Mouse (Mus musculus) liver (tissue): ENCODE measurements around the gene Defb36.
A peak's percentile ranks its signal among the peaks of the same experiment; 100 is the strongest.

Experiments
- DNase-seq: peaks from one replicate; pipeline ENCODE4 v3.0.0-alpha.2; 2020; ENCODE audit warnings: mixed read lengths

Defb36 gene

DNA sequence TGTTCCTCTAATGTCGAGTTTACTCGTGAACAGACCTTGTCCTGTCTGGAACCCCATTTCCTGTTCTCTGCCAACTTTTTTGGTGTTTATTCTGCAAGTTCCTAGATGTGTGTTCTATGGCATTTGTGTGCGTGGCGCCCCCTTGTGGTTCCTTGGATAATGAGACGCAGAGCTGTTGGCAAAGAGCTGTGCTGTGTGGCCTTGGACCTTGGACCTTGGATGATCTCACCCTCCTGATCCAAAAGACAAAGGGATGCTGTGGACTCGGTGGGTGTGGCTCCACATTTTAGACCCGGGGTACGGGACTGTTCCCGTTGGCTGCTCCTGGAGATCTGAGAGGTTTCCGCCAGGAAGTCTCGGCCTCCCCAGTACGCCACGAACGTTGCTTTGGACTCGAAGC lies at the start of gene Defb36:
Gene Defb36, plus strand, starts transcription at position 271 of the 400 bp plus-strand sequence.
- DNase-seq: peak; percentile 19

DNA sequence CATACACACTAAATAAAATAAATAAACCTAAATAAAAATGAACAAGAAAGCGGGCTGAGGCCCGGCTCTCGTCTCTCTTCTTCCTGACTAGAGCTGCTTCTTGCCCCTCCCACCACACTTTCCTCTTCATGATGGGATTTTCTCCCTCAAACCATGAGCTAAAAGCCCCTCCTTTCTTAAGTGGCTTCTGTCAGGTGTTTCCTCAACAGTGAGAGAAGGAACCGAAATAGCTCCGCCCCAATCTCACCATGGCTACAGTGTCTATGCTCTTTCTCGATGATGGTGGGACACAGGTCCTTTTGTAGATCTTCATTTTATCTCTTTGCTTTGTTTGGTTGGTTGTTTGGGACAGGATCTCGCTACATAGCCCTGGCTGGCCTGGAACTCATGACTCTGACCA lies 47.5 kb upstream of the Defb36 start:
- DNase-seq: no peak

DNA sequence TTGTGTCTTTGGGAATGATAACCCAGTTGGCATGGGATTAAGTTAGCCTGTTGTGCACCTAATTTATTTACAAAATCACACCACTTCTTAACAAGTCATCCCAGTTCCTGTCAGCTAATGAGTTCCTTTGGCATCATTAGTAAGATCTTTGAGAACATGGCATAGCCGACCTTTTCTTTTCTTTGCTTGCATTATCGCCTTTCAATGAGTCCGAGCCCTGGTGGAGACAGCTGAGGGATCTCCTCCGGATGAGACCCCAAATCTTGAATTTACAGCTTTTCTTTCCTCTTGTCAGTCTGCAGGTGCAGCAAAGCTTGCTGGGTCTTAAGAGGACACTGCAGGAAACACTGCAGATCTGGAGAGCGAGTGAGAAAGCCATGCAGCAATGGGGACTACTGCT lies 35.1 kb upstream of the Defb36 start, which contains the start of gene Gm17416:
Gene Gm17416, plus strand, starts transcription at position 301 of the 400 bp plus-strand sequence.
- DNase-seq: no peak

DNA sequence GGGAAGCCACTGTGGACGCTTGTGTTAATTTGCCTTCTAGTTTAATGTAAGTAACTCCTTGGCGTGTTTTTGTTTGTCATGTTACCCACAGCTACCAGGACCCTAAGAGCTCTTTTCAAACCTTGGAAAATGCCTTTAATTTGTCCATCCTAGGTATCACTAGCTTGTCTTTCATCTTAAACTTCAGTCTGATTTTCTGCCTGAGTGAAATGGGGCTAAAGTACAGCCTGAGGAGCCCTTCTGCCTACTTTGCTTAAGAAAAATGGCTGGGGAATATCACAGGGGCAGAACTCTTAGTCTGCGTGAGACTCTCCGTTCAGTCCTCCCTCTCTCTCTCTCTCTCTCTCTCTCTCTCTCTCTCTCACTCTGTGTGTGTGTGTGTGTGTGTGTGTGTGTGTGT lies 34.2 kb upstream of the Defb36 start:
- DNase-seq: no peak

DNA sequence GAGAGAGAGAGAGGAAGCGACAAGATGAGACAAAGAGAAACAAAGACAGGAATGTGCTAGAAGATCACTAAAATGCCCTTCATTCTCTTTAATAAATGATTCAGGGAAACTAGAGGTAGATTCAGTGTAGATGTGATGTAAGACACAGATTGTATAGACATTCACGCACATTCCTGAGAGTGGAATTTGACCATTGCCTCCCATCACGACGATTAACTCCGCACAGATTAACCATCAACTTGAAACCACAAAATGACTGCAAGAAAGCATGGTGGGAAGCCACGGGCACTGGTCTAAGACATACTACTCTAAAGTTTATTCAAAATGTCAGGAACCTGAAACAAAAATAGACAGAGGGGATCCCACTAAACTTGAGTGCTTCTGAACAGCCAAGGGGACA lies 33.8 kb upstream of the Defb36 start:
- DNase-seq: no peak

DNA sequence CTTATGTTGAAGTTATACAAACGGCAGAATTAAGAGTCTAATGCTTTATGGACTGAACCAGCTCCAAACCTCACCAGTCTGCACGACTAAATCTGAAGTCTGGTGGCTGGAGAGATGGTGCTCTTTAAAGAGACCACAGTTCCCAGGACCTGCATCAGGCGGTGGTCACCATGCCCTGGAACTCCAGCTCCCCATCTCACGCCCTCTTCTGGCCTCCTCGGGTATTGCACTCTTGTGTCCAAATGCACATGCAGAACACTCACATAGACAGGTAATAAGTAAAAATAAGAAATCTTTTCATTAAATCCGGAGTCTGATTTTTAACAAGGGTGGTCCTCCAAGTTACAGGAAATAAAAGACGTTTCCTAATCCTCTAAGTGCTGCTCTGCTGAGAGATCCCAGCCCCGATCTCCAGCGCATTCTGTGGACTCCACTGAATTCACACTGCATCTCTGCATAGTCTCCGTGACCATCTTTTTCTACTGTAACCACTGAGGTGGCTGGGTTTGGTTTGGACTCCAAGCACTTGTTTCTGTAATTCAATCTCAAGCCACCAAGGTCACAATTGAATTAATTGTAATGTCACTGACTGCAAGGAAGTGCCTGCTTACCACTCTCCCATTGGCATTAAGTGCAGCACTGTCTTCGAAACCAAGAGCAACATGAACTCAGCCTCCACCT lies 31.9 kb upstream of the Defb36 start, which contains the start of gene Defb21:
Gene Defb21, plus strand, starts transcription at position 631 of the 681 bp plus-strand sequence.
- DNase-seq: peak; percentile 26

DNA sequence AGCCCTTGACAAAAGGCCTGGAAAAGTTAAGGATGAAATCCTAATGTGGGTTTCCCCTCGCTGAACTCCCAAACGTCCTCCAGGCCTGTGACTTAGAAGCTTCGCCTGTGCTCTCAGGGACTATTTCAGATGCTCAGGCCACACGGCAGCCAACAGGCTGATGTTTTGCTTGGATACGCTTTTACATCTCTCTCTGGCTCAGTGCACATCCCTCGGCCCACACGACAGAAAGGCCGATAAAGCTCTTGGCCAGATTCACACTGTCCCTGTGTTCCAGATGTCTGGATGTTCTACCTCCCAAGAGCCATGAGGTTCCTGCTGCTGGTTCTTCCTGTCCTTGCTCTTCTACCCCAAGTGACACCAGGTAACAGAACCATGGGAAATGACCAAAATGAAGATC lies 30.6 kb upstream of the Defb36 start:
- DNase-seq: no peak

DNA sequence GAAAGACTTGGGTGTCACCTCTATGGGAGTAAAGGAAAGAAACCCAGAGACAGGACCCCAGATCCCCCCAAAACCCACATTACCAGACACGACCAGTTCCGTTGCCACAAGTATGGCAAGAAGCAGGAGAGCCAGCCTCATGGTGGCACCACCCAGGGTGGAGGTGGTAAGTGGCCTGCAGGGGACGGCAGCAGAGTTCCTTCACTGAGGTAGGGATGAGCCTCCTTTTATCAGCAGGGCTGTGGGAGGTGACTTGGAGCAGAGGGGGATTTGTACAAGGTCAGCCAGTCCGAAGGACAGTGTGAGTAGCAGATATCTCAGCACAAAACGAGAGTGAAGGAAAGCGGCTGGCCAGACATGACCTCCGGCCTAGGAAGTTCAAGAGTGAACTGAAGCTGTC lies 24.0 kb upstream of the Defb36 start, which contains the start of gene Defb19:
Gene Defb19, minus strand, starts transcription at position 206 of the 400 bp plus-strand sequence.
- no peak for DNase-seq

DNA sequence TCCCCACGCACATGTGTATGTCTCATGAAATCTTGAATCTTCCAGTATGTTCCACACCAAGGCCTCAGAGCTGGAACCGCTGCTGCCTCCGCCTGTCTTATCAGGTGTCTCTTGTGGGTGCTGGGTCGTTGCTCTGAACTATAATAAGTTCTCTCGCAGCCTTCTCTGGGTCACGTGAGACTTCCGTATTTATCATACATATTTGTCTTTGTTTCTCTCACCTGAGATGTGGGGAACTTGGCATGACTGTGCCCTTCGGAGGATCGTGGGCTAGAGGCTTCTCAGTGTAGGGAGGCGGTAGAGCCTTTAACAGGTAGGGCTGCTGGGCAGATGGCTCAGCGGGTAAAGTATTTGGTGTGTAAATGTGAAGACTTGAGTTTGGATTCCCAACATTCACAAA lies 23.5 kb upstream of the Defb36 start:
- DNase-seq: no peak

DNA sequence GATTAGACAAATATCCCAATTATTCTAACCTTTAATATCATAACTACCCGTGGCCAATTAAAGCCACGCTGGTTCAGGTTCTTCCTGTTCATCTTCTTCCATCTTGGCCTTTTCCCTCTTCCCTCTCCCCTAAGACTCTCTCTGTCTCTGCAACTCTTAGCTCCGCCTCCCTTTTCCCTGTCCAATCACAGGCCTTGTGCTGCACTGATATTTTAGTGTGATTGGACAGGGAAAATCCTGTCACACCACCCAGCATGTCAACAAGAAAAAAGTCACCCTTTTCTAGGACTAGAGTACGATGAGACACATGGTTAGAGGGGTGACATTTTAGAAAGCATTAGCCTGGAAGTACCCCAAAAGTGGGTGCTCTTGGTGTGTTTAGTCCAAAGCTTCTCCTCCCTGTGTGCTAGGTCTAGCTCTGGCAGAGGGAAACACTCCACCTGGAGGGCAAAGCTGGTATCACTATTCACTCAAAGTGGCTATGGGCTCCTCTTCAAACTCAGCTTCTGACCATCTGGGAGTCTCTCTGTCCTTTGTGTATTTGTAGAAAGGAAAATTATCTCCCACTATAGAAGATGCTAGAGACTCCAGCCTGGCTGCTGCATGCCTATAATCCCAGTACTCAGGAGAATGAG lies 17.1 kb upstream of the Defb36 start:
- no peak for DNase-seq

DNA sequence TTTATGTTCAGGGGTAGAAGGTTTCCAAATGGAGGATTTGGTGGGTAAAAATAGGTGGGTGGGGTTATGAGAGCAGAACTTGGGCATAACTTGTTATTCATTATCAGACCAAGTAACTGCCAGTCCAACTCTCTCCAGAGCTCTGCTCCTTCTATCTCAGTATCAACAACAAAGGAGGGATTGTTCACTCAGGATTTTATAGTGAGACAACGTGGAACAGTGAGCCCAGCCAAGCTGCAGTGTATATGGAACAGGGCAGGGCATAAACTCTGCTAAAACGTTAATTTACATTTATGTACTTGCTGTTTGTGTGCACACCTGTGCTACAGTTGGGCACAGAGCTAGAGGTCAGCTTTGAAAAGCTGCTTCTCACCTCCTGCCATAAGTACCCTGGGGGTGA lies 15.7 kb upstream of the Defb36 start:
- no peak for DNase-seq

DNA sequence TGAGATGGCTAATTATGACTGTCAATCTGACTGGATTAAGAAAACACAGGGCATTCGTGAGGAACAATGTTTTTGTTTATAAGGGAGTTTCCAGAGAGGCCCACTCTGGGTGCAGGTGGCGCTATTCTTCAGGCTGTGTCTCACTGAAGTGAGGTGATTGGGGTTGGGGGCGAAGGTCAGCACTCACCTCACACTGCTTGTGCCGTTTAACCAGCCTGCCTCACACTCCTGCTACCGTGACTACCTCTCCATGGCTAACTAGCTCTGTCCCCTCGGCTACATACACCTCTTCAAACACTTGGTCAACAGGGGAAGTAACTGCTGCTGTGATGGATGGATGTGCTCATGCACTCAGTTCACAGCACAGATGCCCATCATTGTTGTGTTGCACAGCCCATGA lies 15.1 kb upstream of the Defb36 start:
- no peak for DNase-seq

DNA sequence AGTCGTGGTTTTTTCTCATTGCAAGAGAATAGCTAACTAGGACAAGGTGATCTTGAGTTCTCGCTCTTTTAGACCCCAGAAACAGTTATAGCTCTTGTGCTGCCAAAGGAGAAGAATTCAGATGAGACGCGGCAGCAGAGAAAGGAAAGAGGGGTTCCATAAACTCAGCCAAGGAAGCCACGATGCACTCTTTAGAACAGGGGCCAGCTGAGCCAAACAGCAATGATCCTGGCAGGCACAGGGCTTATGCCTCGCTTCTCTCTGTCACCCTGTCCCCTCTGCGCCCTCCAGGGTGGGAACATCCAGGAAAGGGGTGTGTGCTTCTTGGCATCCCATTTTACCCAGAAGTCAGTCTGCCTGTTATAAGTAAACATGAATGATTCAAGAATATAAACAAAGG lies 4.8 kb upstream of the Defb36 start, which contains the start of gene Defb45:
Gene Defb45, minus strand, starts transcription at position 101 of the 400 bp plus-strand sequence.
- DNase-seq: no peak

DNA sequence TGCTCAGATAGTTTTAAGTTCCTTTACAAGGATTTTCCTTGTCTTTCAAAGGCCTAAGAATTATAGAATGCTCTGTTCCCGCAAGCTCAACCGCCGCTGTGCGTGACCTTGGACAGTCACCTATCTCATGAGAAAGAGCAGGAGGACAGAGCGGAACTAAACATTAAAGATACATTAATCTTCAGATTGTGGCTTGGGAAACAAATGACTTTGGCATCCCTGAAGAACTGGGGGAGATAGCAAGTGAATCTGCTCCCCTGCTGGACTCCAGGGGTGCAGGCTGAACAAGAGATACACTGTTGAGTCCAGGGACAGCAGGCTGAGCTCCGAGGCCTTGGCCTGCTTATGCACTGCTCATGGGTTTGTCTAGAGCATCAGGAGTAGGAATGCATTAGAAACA lies 4.1 kb upstream of the Defb36 start:
- DNase-seq: no peak

DNA sequence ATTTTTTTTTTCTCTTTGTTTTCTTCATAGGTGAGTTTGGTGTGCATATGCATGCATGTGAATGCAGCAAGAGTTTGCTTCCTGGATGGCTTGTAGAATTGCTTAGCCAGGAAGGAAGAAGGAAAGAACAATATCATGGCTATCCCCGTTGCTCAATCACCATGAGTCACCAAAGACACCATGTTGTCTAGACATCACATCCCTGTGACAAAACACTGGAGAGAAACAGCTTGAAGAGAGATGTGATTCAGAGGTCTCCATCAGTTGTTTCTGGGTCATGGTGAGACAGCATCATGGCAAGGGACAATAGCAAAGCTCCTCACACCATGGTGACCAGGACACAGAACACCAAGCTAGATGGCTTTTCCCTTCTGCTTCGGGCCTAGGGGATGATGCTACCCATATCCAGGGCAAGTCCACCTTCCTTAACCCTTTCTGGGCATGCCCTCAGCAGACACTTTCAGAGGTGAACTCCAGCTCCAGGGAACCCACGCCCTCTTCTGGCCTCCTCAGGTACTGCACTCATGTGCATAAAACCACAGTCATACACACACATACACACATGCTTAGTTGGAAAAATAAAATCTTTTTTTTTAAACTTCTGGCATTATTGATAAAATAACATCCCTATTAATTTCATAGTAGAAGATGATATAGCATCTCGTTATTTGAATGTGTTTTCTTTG lies 2.7 kb upstream of the Defb36 start:
- DNase-seq: no peak

DNA sequence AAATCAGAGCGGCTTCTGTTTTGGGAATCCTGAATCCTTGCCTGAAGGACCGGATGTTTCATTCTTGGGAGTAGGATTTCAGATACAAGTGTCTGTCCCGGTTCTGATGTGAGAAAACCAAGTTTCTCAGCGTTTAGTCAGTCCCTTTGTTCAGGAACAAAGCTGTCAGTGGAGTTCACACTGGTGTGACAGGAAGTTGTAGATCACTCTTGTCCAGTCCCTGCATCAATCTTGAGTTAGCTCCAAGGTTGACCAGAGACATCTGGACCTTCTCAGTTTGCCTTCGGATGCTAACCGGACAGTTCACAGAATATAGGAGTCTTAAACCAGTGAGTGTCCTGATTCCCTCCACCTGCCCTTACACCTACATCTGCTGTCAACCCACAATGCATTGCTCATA lies 3.6 kb downstream of the Defb36 start:
- DNase-seq: no peak

DNA sequence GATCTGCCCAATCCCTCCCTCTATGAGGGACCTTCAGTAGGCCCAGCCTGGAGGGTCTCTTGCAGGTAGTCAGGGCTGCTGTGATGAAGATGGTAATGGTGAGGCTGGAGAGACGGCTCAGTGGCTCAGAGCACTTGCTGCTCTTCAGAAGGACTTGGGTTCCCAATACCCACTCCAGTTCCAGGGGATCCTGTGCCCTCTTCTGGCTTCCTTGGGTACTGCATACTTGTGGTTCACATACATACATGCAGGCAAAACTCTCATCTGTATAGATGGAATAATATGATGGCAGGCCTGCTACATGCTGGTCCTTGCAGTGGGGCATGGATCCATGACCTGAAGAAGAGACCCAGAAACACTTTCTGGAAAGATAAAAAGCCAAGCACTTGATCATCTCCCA lies 4.6 kb downstream of the Defb36 start:
- DNase-seq: no peak

DNA sequence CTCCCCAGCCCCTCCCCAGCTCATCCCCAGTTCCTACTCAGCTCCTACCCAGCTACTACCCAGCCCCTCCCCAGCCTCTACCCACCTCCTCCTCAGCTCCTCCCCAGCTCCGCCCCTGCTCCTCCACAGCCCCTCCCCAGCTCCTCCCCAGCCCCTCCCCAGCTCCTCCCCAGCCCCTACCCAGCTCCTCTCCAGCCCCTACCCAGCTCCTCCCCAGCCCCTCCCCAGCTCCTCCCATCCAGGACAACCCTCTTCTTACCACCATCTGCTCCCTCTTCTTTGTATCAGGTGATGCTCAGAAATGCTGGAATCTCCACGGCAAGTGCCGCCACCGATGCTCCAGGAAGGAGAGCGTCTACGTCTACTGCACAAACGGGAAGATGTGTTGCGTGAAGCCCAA lies 8.1 kb downstream of the Defb36 start:
- peak; percentile 22 for DNase-seq

DNA sequence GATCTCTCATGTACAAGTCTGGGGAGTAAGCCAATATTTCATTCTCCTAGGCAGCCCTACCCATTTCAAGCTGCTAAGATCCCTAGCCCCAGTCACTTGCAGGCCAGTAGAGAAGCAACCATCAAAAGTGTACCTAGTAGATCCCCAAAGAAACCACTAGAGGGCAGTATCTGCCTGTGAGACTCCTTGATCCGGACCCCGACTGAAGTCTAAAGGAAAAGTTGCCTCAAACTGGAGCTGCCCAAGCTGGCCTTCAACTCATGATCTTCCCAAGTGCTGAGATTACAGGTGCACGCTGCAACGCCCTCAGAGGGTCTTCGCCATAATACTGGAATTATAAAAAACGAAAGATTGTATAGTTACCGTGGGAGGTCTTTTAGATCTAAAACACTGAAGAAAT lies 11.4 kb downstream of the Defb36 start:
- peak; percentile 21 for DNase-seq

DNA sequence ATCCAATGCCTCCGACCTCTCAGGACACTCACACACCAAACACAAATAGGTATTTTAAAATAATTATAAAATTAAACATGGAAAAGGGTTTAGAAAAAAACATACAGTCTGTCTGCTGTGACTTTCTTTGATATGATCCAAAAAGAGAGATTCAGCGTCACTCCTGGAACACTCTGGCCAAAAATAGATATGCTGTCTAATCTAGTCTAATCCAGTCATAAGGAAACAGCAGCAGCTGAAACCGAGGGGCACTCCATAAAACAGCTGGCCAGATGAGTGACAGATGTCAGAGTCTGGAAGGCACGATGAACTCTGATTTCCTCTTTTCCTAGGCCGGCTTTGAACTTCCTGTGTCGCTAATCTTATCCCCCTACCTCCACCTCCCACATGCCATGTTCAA lies 12.3 kb downstream of the Defb36 start:
- DNase-seq: no peak

DNA sequence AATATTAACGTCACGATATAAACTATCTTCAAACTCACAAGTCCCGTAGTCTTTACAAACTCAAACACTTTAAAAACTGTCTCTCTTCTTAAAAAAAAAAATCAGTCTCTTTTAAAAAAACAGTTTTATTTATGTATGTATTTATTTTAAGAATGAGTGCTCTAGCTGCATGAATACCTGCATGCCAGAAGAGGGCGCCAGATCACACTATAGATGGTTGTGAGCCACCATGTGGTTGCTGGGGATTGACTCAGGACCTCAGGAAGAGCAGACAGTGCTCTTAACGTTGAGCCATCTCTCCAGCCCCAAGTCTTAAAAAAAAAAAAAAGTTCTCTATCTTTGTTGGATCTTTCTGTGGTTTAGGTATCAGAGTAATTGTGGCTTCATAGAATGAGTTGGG lies 13.2 kb downstream of the Defb36 start:
- DNase-seq: peak; percentile 25

DNA sequence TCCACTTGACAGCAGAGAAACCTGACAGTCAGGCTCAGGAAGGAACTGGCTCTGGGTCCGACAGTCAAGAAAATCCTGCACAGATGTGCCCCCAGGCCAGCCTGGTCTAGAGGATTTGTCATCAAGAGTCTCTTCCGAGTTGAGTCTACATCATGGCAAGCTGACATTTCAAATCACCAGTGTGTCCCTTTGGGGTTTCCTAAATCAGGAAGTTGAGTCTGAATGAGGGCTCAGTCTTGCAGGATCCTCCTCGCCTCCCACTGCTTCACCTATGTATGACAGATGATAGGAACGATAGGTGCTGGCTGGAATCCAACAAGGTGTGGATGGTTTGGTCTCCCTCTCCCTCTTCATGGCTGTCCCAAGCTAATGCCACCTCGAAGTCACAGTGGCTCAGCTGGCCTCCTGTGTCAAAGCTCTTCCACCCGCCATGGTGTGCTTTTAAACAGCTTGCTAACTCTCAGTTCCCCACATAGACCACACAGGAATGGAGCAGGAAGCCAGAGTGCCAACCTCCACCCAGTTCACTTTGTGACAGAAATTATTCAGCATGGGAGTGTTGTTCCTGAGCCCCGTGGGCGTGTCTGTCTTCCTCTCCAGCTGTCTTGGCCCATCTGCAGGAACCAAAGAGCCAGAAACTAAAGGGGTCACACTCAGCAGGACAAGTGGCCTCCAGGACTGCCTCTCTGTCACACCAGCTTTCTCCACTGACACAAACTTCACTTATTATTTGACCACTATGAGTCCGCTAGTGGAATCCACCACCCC lies 16.4 kb downstream of the Defb36 start:
- no peak for DNase-seq

DNA sequence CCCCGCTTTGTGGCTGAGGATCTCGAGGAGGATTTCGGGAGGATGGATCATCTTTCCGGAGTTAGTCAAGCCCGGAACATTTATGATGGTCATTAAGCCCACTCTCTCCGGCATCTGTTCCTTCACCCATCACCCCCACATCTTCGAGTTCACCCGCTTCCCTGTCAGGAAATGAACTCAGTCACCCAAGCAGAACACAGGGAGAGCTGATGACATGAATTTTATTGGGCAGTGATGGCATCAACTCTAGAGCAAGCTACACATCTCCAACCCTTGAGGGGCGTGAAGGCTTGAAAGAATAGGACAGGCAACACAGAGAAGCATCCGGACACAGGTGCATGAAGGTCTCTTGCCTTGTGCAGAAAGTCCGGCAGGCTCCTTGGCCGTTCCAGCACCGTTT lies 18.0 kb downstream of the Defb36 start:
- DNase-seq: no peak
